Mouse (Mus musculus) cerebellum, adult (tissue): ENCODE measurements around the gene U90926.

Experiments
- ATAC-seq: cut with Nextera tagmentation; 2 replicates; pipeline ENCODE4 v1.9.2; 2017; ENCODE audit warnings: mild to moderate bottlenecking, moderate library complexity, mixed read lengths; ENCODE audit not compliant: insufficient number of reproducible peaks, low FRiP score, low TSS enrichment

Gene U90926

GRCm38 (mm10) chr5:92215308-92215707, at the start of gene U90926:
Gene U90926 (minus strand): TSS chr5:92215408.
- no peak for ATAC-seq

- ATAC-seq, result peak; percentile 56
Observed at GRCm38 (mm10) chr5:92263761-92264359, 48.7 kb upstream of the U90926 start.

- no peak for ATAC-seq
Observed at GRCm38 (mm10) chr5:92262646-92263045, 47.4 kb upstream of the U90926 start.

GRCm38 (mm10) chr5:92256218-92256617, 41.0 kb upstream of the U90926 start, which contains the start of gene Ppef2:
Gene Ppef2 (minus strand): TSS chr5:92256278.
- no peak for ATAC-seq

GRCm38 (mm10) chr5:92254476-92254875, 39.3 kb upstream of the U90926 start:
- ATAC-seq, result 0 out of 2 replicates have a peak, but pooled peaks have one; percentile 20

- no peak for ATAC-seq
Observed at GRCm38 (mm10) chr5:92252797-92253343, 37.7 kb upstream of the U90926 start.

GRCm38 (mm10) chr5:92252031-92252430, 36.8 kb upstream of the U90926 start:
- ATAC-seq, result no peak

GRCm38 (mm10) chr5:92248614-92249013, 33.4 kb upstream of the U90926 start:
- ATAC-seq, result no peak

- ATAC-seq, result no peak
Observed at GRCm38 (mm10) chr5:92245483-92245882, 30.3 kb upstream of the U90926 start.

GRCm38 (mm10) chr5:92244900-92245299, 29.7 kb upstream of the U90926 start:
- ATAC-seq, result no peak

- ATAC-seq, result no peak
Observed at GRCm38 (mm10) chr5:92240769-92241168, 25.6 kb upstream of the U90926 start.

GRCm38 (mm10) chr5:92239333-92240232, 24.4 kb upstream of the U90926 start:
- ATAC-seq, result peak; percentile 41; the same call in 1 of the 2 replicates

GRCm38 (mm10) chr5:92234939-92235557, 19.8 kb upstream of the U90926 start:
- ATAC-seq, result no peak

GRCm38 (mm10) chr5:92233366-92233765, 18.2 kb upstream of the U90926 start:
- ATAC-seq, result no peak

- ATAC-seq, result no peak
Observed at GRCm38 (mm10) chr5:92231836-92232235, 16.6 kb upstream of the U90926 start.

GRCm38 (mm10) chr5:92230306-92230705, 15.1 kb upstream of the U90926 start:
- ATAC-seq, result no peak

GRCm38 (mm10) chr5:92229514-92229913, 14.3 kb upstream of the U90926 start:
- ATAC-seq, result no peak

- ATAC-seq, result no peak
Observed at GRCm38 (mm10) chr5:92228776-92229175, 13.6 kb upstream of the U90926 start.

- ATAC-seq, result no peak
Observed at GRCm38 (mm10) chr5:92227782-92228181, 12.6 kb upstream of the U90926 start.

GRCm38 (mm10) chr5:92220287-92220902, 5.2 kb upstream of the U90926 start:
- ATAC-seq, result no peak
